Mouse (Mus musculus): ENCODE data around the gene Vangl2. TPM values are rescaled to one million over a fixed set of nuclear protein-coding genes. Genes with fewer than 3 reads are reported as not detected.

The Vangl2 gene
- polyA plus RNA-seq, 1 experiment: 6.9 TPM

DNA sequence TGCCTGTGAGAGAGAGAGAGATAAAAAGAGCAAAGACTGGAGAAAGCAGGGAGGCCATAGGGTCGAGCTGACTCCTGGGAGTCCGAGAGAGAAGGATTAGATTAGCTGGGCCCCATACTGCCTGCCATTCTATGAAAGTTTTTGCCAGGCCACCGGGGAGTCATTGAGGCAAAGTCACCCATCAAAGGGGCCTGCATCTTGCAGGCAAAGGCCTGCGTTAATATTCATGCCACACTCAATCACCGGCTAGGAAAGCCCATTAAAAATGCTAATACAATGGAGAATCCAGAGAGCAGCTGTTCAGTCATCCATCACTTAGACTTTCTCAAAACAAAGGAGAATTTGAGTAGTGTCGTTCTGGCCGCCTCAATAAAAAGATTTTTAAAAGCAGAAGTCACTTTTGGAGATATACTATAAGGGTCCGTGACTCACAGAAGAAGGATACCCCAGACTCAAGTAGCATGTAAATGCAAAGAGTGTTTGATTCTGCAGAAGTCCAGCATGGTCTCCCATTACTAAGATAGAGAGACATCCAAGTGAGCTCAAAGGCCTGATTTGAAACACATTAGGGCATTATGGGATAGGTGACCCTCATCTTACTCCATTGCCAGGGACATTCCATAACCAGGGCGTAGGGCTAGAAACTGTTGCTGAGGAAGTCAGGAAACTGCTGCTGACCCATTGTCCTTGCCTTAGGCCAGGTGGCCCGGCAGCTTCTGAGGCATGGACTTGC is 57.2 kb downstream of the Vangl2 start:
- H3K36me3 ChIP-seq (ENCODE audit: control insufficient read depth, insufficient read depth): no peaks in the 10 kb centered on the region
- TF ChIP-seq SRF (IDR thresholded peaks at IDR 0.05; ENCODE audit: control insufficient read depth, insufficient read length, low read depth) (no peak), E2F4 (IDR thresholded peaks at IDR 0.05; ENCODE audit: insufficient read depth) (no peak), TCF3 (IDR thresholded peaks at IDR 0.05; ENCODE audit: insufficient read length, low read depth) (no peak), REST (IDR thresholded peaks at IDR 0.05; ENCODE audit: insufficient read depth, insufficient read length) (no peak), CEBPB (IDR thresholded peaks at IDR 0.05; ENCODE audit: insufficient read depth, poor library complexity, severe bottlenecking) (no peak), POLR2A (IDR thresholded peaks at IDR 0.05; ENCODE audit: insufficient read length, low read depth) (no peak), MAX (IDR thresholded peaks at IDR 0.05; ENCODE audit: low read depth) (no peak), MYOG (IDR thresholded peaks at IDR 0.05; ENCODE audit: control insufficient read depth in 1 of 3, insufficient read depth in 1 of 3, insufficient read length in 2 of 3, low read depth in 2 of 3) (no peak)
- no peaks in the 10 kb centered on the region for H3K79me2 ChIP-seq (ENCODE audit: control insufficient read depth, insufficient read depth)
- H3K4me3 ChIP-seq: no peak overlapping the region
- H3ac ChIP-seq (ENCODE audit: control insufficient read depth, insufficient read length): no peak overlapping the region
- H3K4me2 ChIP-seq (ENCODE audit: low read depth): no peak overlapping the region
- H3K27me3 ChIP-seq (ENCODE audit: control insufficient read depth, insufficient read depth, insufficient read length): no peaks in the 10 kb centered on the region

DNA sequence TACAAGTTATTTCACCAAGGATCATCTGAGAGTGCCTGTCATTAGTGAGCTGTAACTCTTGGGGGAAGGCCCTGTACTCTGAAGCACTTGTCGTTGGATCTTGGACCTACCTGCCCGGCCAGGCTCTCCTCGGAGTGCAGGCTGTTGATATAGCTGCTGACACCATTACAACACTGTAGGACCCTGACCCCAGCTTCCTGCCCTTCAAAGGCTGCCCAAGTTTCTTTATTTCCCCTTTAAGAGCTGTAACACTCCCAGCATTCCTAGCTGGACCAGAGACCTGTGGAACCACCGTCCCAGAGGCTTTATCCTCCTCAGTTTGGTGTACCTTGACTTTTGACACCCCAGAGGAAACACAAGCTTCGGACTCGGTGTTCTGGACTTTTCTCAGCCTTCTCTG is 59.0 kb downstream of the Vangl2 start:
- H3K4me3 ChIP-seq: no peak overlapping the region
- no peaks in the 10 kb centered on the region for H3K36me3 ChIP-seq (ENCODE audit: control insufficient read depth, insufficient read depth)
- H3K4me2 ChIP-seq (ENCODE audit: low read depth): no peak overlapping the region
- TF ChIP-seq POLR2A (IDR thresholded peaks at IDR 0.05; ENCODE audit: insufficient read length, low read depth) (no peak), CEBPB (IDR thresholded peaks at IDR 0.05; ENCODE audit: insufficient read depth, poor library complexity, severe bottlenecking) (no peak), TCF12 (IDR thresholded peaks at IDR 0.05; ENCODE audit: insufficient read depth, poor library complexity, severe bottlenecking) (no peak), POLR2AphosphoS2 (IDR thresholded peaks at IDR 0.05; ENCODE audit: insufficient read length, low read depth) (no peak), MYOD1 (IDR thresholded peaks at IDR 0.05; ENCODE audit: control insufficient read depth in 1 of 3, insufficient read length in 2 of 3, low read depth in 2 of 3) (no peak), TCF3 (IDR thresholded peaks at IDR 0.05; ENCODE audit: insufficient read length, low read depth) (no peak), USF1 (IDR thresholded peaks at IDR 0.05; ENCODE audit: low read depth) (no peak), E2F4 (IDR thresholded peaks at IDR 0.05; ENCODE audit: insufficient read depth) (no peak)
- no peaks in the 10 kb centered on the region for H3K79me2 ChIP-seq (ENCODE audit: control insufficient read depth, insufficient read depth)
- H3ac ChIP-seq (ENCODE audit: control insufficient read depth, insufficient read length): no peak overlapping the region
- no peaks in the 10 kb centered on the region for H3K27me3 ChIP-seq (ENCODE audit: control insufficient read depth, insufficient read depth, insufficient read length)

DNA sequence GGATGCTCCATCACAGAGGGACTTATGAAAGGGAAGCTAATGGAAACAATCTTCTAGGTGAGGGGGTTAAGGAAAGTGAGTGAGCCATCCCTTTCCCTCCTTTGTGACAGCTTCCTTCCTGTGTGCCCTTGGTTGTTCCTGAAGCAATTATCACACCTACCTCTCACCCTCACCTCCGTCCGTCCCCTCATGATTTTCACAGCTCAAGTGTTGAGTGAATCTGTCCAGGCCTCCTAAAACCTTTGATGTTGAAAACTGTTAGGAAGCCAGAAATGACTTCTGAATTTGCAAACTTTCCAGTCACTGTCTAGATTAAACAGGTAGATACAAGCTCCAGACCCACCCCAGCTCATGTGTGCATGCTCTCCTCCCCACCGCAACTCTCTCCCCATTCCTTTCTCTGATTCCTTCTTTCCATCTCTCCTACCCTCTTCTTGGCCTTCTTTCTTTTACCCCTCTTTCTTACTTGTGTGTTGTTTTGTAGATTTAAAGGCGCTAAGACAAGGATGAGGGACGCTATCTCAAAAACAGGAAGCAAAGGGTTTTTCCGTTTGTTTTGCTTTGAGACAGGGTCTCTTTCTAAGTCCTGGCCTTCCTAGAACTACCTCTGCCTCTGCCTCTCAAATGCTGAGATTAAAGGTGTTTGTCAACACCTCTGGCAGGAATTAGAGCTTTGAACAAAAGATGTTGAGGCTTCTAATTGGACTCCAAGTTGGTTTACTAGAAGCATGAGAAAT is 62.0 kb downstream of the Vangl2 start:
- no peak overlapping the region for H3K4me3 ChIP-seq
- no peaks in the 10 kb centered on the region for H3K27me3 ChIP-seq (ENCODE audit: control insufficient read depth, insufficient read depth, insufficient read length)
- H3K4me2 ChIP-seq (ENCODE audit: low read depth): no peak overlapping the region
- no peaks in the 10 kb centered on the region for H3K36me3 ChIP-seq (ENCODE audit: control insufficient read depth, insufficient read depth)
- H3ac ChIP-seq (ENCODE audit: control insufficient read depth, insufficient read length): no peak overlapping the region
- TF ChIP-seq USF1 (IDR thresholded peaks at IDR 0.05; ENCODE audit: low read depth) (no peak), SRF (IDR thresholded peaks at IDR 0.05; ENCODE audit: control insufficient read depth, insufficient read length, low read depth) (no peak), POLR2A (IDR thresholded peaks at IDR 0.05; ENCODE audit: insufficient read length, low read depth) (no peak), TCF3 (IDR thresholded peaks at IDR 0.05; ENCODE audit: insufficient read length, low read depth) (no peak), CEBPB (IDR thresholded peaks at IDR 0.05; ENCODE audit: insufficient read depth, poor library complexity, severe bottlenecking) (no peak), MAX (IDR thresholded peaks at IDR 0.05; ENCODE audit: low read depth) (no peak), POLR2AphosphoS2 (IDR thresholded peaks at IDR 0.05; ENCODE audit: insufficient read length, low read depth) (no peak), TCF12 (IDR thresholded peaks at IDR 0.05; ENCODE audit: insufficient read depth, poor library complexity, severe bottlenecking) (no peak), MYOG (IDR thresholded peaks at IDR 0.05; ENCODE audit: control insufficient read depth in 1 of 3, insufficient read depth in 1 of 3, insufficient read length in 2 of 3, low read depth in 2 of 3) (no peak), REST (IDR thresholded peaks at IDR 0.05; ENCODE audit: insufficient read depth, insufficient read length) (no peak), E2F4 (IDR thresholded peaks at IDR 0.05; ENCODE audit: insufficient read depth) (no peak)
- no peaks in the 10 kb centered on the region for H3K79me2 ChIP-seq (ENCODE audit: control insufficient read depth, insufficient read depth)

DNA sequence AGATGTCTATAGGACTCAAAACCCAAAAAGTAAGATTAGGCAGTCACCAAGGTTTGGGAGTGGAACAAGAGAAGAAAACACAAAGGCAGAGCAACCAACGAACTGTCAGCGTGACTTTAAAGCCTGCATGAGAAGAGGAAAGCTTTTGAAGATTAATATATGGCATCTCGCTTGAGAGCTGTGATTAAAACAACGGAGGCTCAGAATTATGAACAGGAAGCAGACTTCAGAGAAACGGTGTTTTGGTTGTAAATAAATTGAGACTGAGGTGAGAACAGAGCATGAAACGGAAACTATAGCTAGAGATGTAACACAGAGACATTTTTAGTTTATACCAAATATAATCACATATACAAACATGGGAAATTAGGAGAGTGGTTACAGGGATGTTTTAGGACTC is 64.6 kb downstream of the Vangl2 start:
- no peak overlapping the region for H3ac ChIP-seq (ENCODE audit: control insufficient read depth, insufficient read length)
- no peak for TF ChIP-seq SRF (IDR thresholded peaks at IDR 0.05; ENCODE audit: control insufficient read depth, insufficient read length, low read depth)
- TF ChIP-seq REST (IDR thresholded peaks at IDR 0.05; ENCODE audit: insufficient read depth, insufficient read length): no peak
- TF ChIP-seq TCF3 (IDR thresholded peaks at IDR 0.05; ENCODE audit: insufficient read length, low read depth): no peak
- no peak for TF ChIP-seq MYOD1 (IDR thresholded peaks at IDR 0.05; ENCODE audit: control insufficient read depth in 1 of 3, insufficient read length in 2 of 3, low read depth in 2 of 3)
- no peak for TF ChIP-seq USF1 (IDR thresholded peaks at IDR 0.05; ENCODE audit: low read depth)
- no peak for TF ChIP-seq MYOG (IDR thresholded peaks at IDR 0.05; ENCODE audit: control insufficient read depth in 1 of 3, insufficient read depth in 1 of 3, insufficient read length in 2 of 3, low read depth in 2 of 3)
- no peak for TF ChIP-seq E2F4 (IDR thresholded peaks at IDR 0.05; ENCODE audit: insufficient read depth)
- TF ChIP-seq CEBPB (IDR thresholded peaks at IDR 0.05; ENCODE audit: insufficient read depth, poor library complexity, severe bottlenecking): no peak
- no peak for TF ChIP-seq MAX (IDR thresholded peaks at IDR 0.05; ENCODE audit: low read depth)
- no peak for TF ChIP-seq POLR2A (IDR thresholded peaks at IDR 0.05; ENCODE audit: insufficient read length, low read depth)
- no peak for TF ChIP-seq TCF12 (IDR thresholded peaks at IDR 0.05; ENCODE audit: insufficient read depth, poor library complexity, severe bottlenecking)
- no peak for TF ChIP-seq POLR2AphosphoS2 (IDR thresholded peaks at IDR 0.05; ENCODE audit: insufficient read length, low read depth)
- no peak overlapping the region for H3K4me3 ChIP-seq

More for the DNA sequence above, 64.6 kb downstream of the Vangl2 start:
- no peak overlapping the region for H3K4me2 ChIP-seq (ENCODE audit: low read depth)
- H3K36me3 ChIP-seq (ENCODE audit: control insufficient read depth, insufficient read depth): no peaks in the 10 kb centered on the region
- no peaks in the 10 kb centered on the region for H3K79me2 ChIP-seq (ENCODE audit: control insufficient read depth, insufficient read depth)
- no peaks in the 10 kb centered on the region for H3K27me3 ChIP-seq (ENCODE audit: control insufficient read depth, insufficient read depth, insufficient read length)

All from myocyte (in vitro differentiated cells).